Mouse (Mus musculus) embryo, embryonic 11.5 days (tissue): ENCODE measurements around the gene Gm3336.
A peak's percentile ranks its signal among the peaks of the same experiment; 100 is the strongest.

ENCODE experiments used
- DNase-seq: peaks from one replicate; pipeline ENCODE4 v3.0.0-alpha.2; 2012; ENCODE audit warnings: low read depth, low spot score

The Gm3336 gene

DNA sequence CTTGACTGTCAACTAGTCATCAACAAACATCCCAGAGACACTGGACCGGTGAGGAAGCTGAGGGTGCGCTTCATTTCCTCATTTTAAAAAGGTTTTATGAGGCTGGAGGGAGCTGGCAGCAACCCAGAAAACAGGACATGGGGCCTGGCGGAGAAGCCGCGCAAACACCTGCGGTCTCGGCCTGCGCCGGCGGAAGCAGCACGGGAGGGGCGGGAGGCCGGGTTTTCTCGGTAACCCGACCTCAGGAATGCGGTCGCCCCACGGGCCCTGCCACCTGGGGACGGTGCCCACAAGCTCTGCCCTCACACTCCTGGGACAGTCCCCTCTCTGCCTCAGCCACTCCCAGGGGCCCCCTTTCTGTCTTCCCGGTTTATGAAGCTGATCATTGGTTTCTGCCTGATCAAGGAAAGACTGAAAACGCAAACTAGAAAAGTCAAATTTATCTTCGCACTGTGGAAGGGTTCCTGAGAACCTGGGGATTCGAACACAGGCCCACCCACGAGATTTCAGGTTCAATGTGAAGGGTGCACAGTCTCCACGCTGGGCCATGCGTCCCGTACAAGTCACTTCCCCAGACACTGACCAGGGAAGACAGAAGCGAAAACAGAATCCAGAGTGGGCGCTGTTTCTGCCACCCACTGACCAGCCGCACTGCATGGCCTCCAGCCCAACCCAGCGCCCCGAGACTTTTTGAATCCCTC is 22.9 kb upstream of the Gm3336 start:
- no peak for DNase-seq

DNA sequence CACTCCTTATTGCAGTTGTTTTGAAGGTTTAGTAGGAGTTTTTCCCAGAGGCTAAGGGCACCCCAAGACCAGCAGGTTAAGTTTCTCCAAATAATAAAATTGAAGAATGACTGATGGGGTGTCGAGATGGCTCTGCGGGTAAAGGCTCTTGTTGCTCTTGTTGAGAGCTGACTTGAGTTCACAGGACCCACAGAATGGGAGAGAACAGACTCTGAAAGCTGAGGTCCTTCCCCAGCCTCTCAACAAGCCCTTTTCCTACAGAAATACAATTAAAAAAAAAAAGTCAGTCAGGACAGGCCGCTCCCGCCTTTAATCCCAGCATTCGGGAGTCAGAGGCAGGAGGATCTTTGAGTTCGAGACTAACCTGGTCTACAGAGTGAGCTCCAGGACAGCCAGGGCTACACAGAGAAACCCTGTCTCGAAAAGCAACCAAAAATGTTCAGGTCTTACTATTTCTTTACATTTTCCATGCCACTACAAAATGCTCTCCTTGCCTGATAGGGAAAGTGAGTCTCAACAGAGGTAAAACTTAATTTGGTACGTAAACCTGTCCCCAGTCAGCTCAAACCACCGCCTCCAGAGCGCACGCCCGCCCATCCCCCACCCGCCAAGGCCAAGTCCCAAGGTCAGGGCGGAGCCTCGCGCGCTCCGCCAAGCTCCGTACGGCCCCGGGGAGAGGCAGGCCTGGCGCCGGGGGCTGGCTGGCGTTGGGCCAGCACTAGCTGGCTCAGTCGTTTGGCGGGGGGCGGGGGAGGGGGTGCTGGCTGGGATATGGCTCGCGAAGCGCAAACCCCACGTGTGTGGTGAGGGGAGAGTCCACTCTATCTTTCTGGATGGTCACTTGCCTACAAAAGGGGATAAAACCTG is 22.1 kb upstream of the Gm3336 start:
- peak; percentile 79 for DNase-seq

DNA sequence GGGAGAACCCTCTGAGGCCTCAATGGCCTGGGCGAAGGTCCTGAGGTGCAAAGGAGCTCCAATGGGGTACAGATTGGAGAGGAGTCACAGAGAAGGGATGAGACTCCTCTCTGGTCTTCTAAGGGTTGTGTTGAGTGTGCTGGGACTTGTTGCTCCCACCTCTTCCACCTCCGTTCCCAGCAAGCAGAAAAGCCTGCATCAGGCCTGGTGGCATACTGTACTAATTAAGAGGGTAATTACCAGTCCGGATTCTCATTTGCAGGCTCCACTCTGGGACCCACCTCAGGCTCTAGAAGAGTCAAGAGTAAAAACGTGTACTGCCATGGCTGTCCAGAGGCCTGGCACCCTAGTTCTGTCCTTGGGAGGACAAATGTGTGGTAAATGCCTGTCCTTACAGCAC is 21.4 kb upstream of the Gm3336 start:
- no peak for DNase-seq

DNA sequence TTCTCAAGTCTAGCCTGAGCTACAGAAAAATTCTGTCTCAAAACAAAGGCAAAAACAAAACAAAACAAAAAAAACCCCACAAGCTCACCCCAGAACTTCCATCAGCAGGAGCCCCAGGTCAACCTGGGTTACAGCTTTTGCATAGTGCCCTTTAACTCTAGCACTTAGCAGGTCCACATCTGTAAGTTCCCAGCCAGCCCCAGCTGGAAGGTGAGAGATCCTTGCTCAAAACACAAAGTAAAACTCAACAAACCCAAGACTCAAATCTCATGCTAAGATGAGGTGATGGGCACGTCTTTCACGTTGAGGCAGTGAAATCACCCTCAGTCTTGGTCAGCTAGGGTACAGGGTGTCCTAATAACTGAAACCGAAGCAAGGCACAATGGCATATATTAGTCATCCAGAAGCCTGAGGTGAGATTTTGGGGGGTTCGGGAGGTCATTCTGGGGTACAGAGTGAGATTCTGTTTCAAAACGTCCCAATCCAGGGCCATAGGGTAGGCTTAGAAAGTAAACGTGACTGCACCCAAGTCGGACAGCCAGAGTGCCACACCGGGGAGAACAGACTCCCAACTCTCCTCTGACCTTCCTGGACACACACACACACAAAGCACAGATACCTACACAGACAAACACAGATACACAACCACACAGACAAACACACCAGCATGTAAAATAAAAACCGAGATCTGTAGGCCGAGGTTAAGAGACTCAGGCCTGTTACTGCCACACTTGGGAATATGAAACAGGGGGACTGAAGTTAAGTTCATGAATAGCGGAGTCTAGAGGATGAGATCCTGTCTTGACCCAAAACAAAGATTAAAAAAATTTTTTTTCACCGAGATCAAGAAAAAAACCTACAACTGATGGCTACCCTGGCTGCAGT is 20.7 kb upstream of the Gm3336 start:
- DNase-seq, result no peak

DNA sequence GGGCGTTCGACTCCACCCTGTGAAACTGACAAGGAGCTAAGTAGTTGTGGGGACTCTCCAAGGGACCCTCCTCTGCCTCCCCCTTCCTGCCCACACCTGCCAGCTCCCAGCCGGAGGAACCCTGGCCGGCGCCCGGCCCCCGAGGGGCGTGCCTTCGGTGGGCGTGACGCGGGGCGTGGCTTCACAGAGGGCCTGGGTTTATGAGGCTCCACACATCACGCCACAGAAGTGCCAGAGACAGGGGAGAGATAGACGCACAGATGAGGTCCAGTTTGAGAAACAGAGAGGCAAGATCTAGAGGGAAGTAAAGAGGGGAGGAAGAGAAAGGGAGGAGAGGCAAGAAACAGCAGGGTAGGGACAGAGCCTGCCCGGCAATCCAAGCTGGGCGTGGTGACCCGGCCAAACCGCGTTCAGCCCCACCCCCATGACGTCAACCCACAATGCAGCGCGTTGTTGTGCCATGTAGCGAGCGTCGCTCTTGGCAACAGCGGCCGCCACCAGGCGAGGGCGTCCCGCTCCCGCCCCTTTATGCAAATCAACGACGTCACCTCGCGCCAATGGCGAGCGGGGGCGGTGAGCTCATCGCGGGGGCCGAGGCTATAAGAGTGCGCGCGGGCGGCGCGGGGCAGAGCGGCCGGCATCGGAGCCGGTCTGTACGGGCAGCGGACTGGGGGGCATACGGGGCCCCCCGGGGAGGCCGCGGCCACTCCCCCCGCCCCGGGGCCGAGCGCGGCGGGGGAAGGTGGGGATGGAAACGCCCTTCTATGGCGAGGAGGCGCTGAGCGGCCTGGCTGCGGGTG is 19.8 kb upstream of the Gm3336 start, which contains the start of gene Jund:
TSS of gene Jund (plus strand) at position 640 of the 800 bp plus-strand sequence.
- DNase-seq, result peak; percentile 99

- DNase-seq, result peak; percentile 45
Measured at GRCm38 (mm10) chr8:70699116-70699833, 19.1 kb upstream of the Gm3336 start.

DNA sequence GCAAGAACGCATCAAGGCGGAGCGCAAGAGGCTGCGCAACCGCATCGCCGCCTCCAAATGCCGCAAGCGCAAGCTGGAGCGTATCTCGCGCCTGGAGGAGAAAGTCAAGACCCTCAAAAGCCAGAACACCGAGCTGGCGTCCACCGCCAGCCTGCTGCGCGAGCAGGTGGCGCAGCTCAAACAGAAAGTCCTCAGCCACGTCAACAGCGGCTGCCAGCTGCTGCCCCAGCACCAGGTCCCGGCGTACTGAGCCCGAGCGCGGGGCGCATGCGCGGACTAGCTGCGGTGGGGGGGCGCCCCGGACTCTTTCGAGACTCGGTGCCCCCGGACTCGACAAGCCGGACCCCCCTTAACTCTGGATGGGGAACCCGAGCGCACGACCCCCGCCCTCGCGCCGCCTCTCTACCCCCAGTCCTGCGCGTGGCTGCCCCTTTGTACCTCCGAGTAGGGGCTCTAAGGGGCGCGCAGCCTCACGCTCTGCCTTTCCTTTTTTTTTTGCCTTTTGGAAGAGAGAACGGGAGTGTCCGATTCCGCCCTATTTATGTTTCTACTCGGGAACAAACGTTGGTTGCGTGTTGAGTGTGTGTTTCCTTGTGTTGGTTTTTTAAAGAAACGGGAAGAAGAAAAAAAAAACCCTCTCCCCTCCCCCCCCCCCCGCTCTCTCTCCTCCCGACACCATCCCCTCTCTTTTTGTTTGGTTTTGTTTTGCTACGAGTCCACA is 18.3 kb upstream of the Gm3336 start:
- DNase-seq, result peak; percentile 69

DNA sequence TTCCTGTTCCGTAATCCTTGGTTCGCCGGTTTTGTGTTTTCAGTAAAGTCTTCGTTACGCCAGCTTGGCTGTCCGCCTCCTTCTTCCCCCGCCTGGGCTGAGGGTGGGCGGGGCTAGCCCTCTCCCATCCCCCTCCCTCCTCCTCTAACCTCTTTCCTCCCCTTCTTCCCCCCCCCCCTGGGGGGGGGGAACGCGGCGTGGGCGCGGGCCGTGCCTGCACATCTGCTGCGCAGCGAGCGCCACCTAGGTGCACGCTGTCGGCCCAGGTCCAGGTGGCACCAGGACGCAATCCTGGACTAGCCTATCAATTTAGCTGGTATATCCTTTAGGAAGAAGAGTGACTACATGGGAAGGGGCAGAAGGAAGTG is 17.8 kb upstream of the Gm3336 start:
- DNase-seq, result peak; percentile 89

DNA sequence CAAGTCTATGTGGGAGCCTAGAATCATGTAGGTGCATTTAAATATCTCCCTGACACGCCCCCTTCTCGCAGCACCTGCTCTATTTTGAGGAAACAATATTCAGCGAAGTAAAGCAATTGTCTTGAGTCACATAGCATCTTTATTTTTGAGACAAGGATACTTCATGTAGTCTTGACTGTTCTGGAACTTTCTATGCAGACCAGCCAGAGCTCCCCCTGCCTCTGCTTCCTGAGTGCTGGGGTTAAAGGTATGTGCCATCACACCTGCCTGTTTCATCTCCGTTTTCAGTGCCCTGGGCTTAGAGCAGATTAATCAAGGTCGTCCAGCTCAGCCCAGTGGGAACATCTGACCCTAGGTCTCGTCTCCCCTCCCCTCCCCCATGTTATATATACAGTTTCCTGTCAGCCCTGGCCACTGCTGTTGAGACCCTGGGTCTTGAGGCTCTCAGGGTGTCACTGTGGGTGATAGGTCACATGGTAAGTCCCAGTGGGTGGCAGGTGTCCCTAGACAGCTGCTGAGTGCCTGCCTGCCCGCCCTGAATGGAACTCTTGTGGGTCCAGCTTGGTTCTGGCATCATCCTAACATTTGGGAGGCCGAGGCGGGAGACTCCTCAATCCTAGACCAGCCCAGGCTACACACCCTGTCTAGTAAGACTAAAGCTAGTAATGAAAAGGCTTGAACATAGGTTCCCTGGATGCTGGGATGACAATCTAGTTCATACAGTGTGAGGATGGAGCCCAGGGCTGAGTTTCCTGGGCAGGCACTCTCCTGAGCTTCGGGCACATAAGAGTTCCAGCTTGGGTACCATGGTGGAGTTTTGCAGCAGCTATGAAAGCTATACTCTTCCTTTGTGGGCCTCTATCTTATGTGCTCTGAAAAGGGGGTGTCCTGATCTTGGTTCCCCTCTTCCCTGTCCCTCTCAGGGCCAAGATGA is 17.0 kb upstream of the Gm3336 start:
- DNase-seq, result no peak

GRCm38 (mm10) chr8:70701982-70702841 is 16.1 kb upstream of the Gm3336 start:
- no peak for DNase-seq

- no peak for DNase-seq
Measured at GRCm38 (mm10) chr8:70702842-70703182, 15.5 kb upstream of the Gm3336 start.

DNA sequence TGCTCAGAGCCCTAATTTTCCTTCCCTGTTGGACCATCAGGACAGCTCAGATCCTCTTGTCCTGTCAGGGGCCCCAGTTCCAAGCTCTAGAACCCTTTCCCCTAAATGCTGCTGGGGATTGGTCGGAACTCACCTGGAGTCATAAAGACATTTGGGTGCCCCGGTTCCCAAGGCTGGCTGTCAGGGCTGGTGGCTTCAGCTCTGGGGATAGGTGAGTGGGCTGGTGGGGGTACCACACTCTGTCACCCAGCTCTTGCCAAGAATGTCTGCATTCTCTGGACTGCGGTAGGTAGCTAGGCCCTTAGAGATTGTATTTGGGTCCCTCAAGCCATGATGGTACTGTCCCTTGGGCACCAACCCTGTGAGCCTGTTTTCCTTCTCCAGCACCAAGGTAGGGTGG is 15.1 kb upstream of the Gm3336 start, which contains the start of gene Iqcn:
TSS of gene Iqcn (plus strand) at position 171 of the 400 bp plus-strand sequence.
- DNase-seq, result no peak

GRCm38 (mm10) chr8:70708281-70708680 is 10.1 kb upstream of the Gm3336 start:
- no peak for DNase-seq

DNA sequence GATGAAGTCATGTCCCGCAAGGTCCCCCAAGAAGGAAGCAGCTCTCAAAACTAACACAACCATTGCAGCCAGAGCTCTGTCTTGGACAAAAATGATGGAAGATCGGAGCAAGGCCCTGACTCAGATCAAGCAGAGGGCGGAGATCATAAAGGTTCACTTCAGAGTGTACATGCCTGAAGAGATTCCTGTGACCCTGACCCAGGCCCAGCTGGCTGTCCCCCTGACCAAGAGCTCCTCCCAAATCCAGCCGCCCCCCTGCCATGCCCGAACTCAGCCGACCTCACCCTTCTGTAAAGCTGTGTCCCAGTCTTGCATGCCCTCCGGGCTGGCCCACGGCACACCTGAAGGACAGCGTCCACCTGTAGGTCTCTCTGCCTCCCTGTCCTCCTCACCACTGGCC is 8.5 kb upstream of the Gm3336 start:
- no peak for DNase-seq

GRCm38 (mm10) chr8:70710296-70710695 is 8.0 kb upstream of the Gm3336 start:
- DNase-seq, result no peak

- no peak for DNase-seq
Measured at GRCm38 (mm10) chr8:70711041-70711440, 7.3 kb upstream of the Gm3336 start.

DNA sequence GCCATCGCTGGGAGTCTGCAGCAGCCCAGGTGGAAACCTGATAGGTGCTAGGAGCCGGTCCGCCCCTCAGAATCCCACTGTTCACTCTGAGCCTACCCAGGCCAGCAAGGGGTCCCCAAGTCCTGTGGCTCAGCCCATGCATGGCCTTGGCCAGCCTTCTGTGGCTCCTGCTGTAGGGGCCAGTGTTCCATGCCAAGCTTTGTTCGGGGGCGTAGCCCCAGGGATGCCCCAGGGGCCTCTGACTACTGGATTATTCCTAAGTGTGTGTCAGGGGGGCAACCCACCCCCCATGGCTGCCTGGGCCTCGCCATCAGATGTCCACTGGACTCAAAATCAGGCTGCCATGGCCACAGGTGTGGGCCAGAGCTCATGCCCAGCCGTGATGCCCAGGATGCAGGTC is 4.4 kb upstream of the Gm3336 start:
- no peak for DNase-seq

DNA sequence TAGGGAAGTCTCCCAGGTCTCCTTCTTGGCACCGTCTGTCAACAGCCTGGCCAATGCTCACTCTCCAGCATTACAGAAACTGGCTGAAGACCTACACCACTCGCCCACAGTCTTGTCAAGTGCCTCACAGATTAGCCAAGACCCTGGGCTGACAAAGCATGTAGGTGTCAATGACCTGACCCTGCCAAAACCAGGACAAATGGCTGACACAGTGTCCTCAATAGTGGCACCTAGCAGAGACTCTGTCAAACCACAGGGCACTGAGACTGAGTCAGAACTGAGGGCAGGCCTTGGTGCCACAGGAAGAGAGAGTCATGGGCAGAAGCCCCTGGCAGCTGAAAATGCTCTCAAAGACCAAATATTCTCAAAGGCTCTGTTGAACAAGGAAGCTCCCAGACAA is 3.3 kb upstream of the Gm3336 start:
- DNase-seq, result no peak
